Mouse (Mus musculus) cerebellum, adult (tissue): ENCODE data around the gene Ptov1.
A peak's percentile ranks its signal among the peaks of the same experiment; 100 is the strongest.

Source experiments
- ATAC-seq: cut with Nextera tagmentation; 2 replicates; pipeline ENCODE4 v1.9.2; 2017; ENCODE audit warnings: mild to moderate bottlenecking, moderate library complexity, mixed read lengths; ENCODE audit not compliant: insufficient number of reproducible peaks, low FRiP score, low TSS enrichment

The Ptov1 gene

GRCm38 (mm10) chr7:44869697-44870528, at the start of gene Ptov1:
Gene Ptov1 (minus strand): TSS chr7:44869788.
- peak; percentile 92 for ATAC-seq

GRCm38 (mm10) chr7:44919127-44919526, 49.5 kb upstream of the Ptov1 start:
- no peak for ATAC-seq

DNA sequence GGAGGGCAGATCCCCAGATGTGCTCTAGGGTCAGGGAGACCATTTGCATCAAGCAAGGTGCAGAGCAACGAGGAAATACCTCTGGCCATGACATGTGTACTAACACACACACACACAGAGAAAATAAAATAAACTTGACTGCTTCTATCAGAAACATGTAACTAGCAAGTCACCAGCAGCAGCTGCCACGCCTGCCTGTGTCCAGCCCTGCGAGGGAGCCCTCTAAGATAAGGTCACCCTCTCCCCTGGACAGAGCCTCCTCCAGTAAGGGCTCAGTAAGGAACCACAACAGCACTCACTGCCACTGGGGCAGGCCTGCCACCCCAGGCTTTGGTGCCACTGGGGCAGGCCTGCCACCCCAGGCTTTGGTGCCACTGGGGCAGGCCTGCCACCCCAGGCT, 48.6 kb upstream of the Ptov1 start:
- ATAC-seq, result no peak

GRCm38 (mm10) chr7:44916881-44917280, 47.3 kb upstream of the Ptov1 start:
- ATAC-seq, result no peak

GRCm38 (mm10) chr7:44916191-44916590, 46.6 kb upstream of the Ptov1 start:
- ATAC-seq, result no peak

DNA sequence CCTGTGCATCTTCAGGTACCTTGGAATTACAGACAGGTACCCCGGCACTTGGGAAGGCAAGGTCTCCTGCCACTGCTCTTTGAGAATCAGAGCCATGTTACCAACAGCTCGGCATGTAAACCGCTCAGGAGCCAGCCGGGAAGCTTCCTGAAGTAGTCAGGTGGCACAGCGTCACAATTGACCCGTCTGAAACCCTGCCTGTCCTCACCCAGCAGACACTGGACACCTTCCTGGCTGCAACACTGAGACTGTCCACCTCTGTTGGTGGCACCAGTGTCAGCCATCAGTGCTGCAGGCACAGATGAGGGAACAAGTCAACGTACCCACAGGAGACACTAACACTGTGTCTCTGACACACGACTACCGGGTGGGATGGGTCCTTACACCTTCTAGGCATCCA, 45.7 kb upstream of the Ptov1 start:
- no peak for ATAC-seq

DNA sequence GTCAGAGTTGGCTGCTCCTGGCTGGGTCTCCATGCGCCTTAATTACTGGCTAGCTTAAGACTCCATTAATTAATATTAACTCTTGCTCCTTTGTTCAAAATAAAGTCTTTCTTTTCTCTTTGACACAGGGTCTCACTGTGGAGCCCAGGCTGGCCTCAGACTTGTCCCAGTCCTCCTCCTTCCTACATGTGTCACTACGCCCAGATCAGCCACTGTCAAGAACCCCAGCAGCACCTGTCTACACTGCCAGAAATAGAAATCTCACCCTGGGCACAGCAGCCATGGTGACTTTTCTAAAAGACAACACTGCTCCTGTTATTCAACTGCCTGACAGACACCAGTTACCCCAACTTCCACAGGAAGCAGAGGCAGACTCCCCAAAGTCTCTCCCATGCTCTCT, 44.8 kb upstream of the Ptov1 start:
- ATAC-seq, result no peak

DNA sequence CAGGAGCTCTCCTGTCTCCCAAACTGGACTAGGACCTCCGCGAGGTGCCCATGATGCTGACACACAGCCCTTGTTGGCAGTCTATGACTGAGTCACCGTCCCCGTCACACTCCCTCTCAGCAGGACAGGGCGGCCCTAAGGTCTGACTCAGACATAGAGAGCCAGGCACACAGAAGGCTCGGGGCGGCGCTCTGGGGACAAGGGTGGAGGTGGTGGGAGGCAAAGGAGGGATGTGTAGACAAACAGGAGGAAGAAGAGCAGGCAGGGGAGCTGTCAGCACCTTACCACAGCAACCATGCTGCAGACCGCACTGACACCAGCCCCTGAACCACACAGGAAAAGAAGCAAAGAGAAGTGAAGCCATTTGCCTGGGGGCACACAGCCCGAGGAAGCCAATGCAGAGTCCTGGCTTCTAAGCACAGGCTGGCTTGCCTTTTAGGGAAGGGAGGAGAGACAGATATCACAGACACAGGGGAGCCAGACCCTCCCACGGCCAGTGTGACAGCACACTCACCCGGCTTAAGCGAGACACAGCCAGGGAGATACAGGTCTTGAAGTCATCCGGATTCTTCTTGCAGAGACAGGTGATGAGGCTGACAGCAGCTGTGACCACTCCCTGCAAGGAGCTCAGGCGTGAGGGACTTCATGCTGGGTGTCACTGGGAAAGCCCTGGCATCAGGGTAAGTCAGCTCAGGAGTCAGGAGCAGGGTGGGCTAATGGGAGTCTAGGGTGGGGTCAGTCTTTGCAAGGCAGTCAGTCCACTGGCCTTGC, 39.3 kb upstream of the Ptov1 start:
- no peak for ATAC-seq

- no peak for ATAC-seq
Observed at GRCm38 (mm10) chr7:44905430-44905829, 35.8 kb upstream of the Ptov1 start.

- ATAC-seq, result no peak
Observed at GRCm38 (mm10) chr7:44901230-44901722, 31.7 kb upstream of the Ptov1 start.

DNA sequence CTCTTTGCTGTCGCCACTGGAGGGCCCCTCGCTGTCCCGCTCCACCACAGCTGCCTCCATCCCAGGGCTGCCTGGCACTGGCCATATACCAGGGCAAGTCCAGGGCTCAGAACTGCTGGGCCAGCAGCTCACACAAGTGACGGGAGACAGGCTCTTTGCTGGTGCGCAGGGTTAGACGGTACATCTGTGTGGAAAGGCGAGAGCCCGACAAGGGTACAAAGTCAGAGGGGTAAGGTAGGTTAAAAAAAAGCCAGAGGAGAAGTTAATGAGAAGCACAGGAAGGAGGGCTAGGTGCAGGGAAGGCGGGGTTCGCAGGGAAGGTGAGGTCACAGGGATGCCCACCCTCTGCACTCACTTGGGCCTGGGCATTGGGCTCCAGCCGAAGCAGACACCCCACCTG, 31.0 kb upstream of the Ptov1 start:
- no peak for ATAC-seq

GRCm38 (mm10) chr7:44898607-44899006, 29.0 kb upstream of the Ptov1 start:
- ATAC-seq, result no peak

GRCm38 (mm10) chr7:44896499-44896898, 26.9 kb upstream of the Ptov1 start:
- ATAC-seq, result no peak

GRCm38 (mm10) chr7:44895593-44896434, 26.2 kb upstream of the Ptov1 start, which contains the start of gene Fuz:
Gene Fuz (plus strand): TSS chr7:44896079.
- peak; percentile 53; the same call in 1 of the 2 replicates for ATAC-seq

- no peak for ATAC-seq
Observed at GRCm38 (mm10) chr7:44895206-44895592, 25.6 kb upstream of the Ptov1 start.

GRCm38 (mm10) chr7:44894175-44894574, 24.6 kb upstream of the Ptov1 start:
- no peak for ATAC-seq

- no peak for ATAC-seq
Observed at GRCm38 (mm10) chr7:44893197-44893596, 23.6 kb upstream of the Ptov1 start.

DNA sequence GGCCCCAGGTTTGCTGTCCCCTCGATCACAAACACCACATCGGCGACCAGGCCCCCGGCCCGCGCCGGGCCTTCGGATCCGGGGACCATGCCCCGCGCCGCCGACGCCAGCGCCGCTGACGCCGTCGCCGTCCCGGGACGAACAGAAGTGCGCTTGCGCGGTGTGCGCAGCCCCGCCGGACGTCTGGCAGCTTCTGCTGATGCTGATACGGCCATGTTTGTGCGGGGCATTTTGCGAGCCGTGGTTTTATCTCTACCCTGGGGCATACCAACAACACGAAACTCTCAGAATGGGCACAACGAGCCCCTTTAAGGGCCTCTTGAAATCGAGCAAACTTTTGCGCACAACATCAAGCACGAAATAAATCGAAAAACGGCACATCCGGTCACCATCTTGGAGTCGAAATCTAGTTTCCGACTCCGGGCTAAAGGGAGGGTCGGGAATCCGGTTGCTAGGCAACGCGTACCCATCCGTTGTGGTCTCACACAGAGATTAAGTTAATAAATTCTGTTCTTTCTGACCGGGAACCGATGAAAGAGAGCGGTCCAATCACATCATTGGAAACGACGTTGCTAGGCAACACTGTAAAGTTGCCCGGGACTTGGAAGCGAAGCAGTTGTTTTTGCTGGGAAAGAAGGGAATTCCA, 22.8 kb upstream of the Ptov1 start, which contains the start of gene Med25:
Gene Med25, minus strand, starts transcription at position 437 of the 646 bp plus-strand sequence.
- ATAC-seq, result peak; percentile 57; the same call in 1 of the 2 replicates

- ATAC-seq, result no peak
Observed at GRCm38 (mm10) chr7:44891611-44892010, 22.0 kb upstream of the Ptov1 start.

- ATAC-seq, result no peak
Observed at GRCm38 (mm10) chr7:44890737-44891136, 21.1 kb upstream of the Ptov1 start.
